Mouse (Mus musculus) brown adipose tissue, adult 24 weeks (tissue): ENCODE results near the gene Acsm1. TPM values are rescaled to one million over a fixed set of nuclear protein-coding genes. Genes with fewer than 3 reads are reported as not detected.
"Not testable (repeated sequence)": the region's sequence is repeated elsewhere in the genome, so short reads cannot be mapped to it uniquely, and the experiment has no call there.

Experiments
- H3K27ac ChIP-seq: fragments of 200-500 bp; replicated peaks from 2 replicates; pipeline ENCODE4 v1.5.1; 2012; ENCODE audit warnings: low read depth, mild to moderate bottlenecking, low read length
- H3K4me1 ChIP-seq: fragments of 200-500 bp; 2 replicates; pipeline ENCODE4 v1.6.1; 2012; ENCODE audit warnings: low read length, mixed read lengths; ENCODE audit not compliant: control insufficient read depth, insufficient read depth, insufficient read length
- H3K4me3 ChIP-seq: fragments of 200-500 bp; 2 replicates; pipeline ENCODE4 v1.5.1; 2012; ENCODE audit warnings: low read depth, mild to moderate bottlenecking, low read length, moderate library complexity; ENCODE audit not compliant: insufficient read depth
- polyA plus RNA-seq: library from polyadenylated mRNA; stranded (reverse); fragments of >200 nt; gene quantifications from 2 replicates; pipeline ENCODE4 v1.2.4, GENCODE M21; 2012; ENCODE audit not compliant: missing spikeins, insufficient read depth, insufficient read length

The Acsm1 gene
- polyA plus RNA-seq, result 0.67 TPM in 1 of 2 replicates, not detected in the other

GRCm38 (mm10) chr7:119606664-119607076, at the start of gene Acsm1:
Gene Acsm1 (plus strand): TSS chr7:119607026.
- Histone ChIP-seq H3K4me1 (no peaks in the 10 kb centered on the region), H3K4me3 (no peak within 1 kb of the TSS), H3K27ac (no peak within 1 kb of the TSS)

- Histone ChIP-seq H3K27ac (no peak overlapping the region), H3K4me1 (no peaks in the 10 kb centered on the region), H3K4me3 (no peak overlapping the region)
These were observed 46.9 kb upstream of the Acsm1 start for GRCm38 (mm10) chr7:119559789-119560451.

GRCm38 (mm10) chr7:119560452-119560835, 46.4 kb upstream of the Acsm1 start:
- Histone ChIP-seq H3K4me3 (no peak overlapping the region), H3K4me1 (no peaks in the 10 kb centered on the region), H3K27ac (no peak overlapping the region)

GRCm38 (mm10) chr7:119561441-119561840, 45.4 kb upstream of the Acsm1 start:
- H3K4me1 ChIP-seq, result no peaks in the 10 kb centered on the region
- H3K4me3 ChIP-seq, result no peak overlapping the region
- H3K27ac ChIP-seq, result no peak overlapping the region

- not testable (repeated sequence) for H3K27ac ChIP-seq, H3K4me3 ChIP-seq, H3K4me1 ChIP-seq
These were observed 44.4 kb upstream of the Acsm1 start for GRCm38 (mm10) chr7:119562476-119562875.

GRCm38 (mm10) chr7:119594530-119595107, 12.2 kb upstream of the Acsm1 start:
- H3K4me1 ChIP-seq, result no peaks in the 10 kb centered on the region
- no peak overlapping the region for H3K27ac ChIP-seq
- no peak overlapping the region for H3K4me3 ChIP-seq

- H3K27ac ChIP-seq, result no peak overlapping the region
- H3K4me3 ChIP-seq, result no peak overlapping the region
- H3K4me1 ChIP-seq, result no peaks in the 10 kb centered on the region
These were observed 11.5 kb upstream of the Acsm1 start for GRCm38 (mm10) chr7:119595306-119595705.

GRCm38 (mm10) chr7:119596536-119596935, 10.3 kb upstream of the Acsm1 start:
- Histone ChIP-seq H3K4me3 (no peak overlapping the region), H3K27ac (no peak overlapping the region), H3K4me1 (no peaks in the 10 kb centered on the region)

- Histone ChIP-seq H3K4me3 (no peak overlapping the region), H3K27ac (no peak overlapping the region), H3K4me1 (no peaks in the 10 kb centered on the region)
These were observed 5.5 kb upstream of the Acsm1 start for GRCm38 (mm10) chr7:119601195-119601953.

GRCm38 (mm10) chr7:119601954-119602317, 4.9 kb upstream of the Acsm1 start:
- no peaks in the 10 kb centered on the region for H3K4me1 ChIP-seq
- no peak overlapping the region for H3K27ac ChIP-seq
- H3K4me3 ChIP-seq, result no peak overlapping the region

GRCm38 (mm10) chr7:119604903-119605483, 1.8 kb upstream of the Acsm1 start:
- no peak overlapping the region for H3K4me3 ChIP-seq
- no peaks in the 10 kb centered on the region for H3K4me1 ChIP-seq
- H3K27ac ChIP-seq, result no peak overlapping the region

- Histone ChIP-seq H3K4me3 (no peak overlapping the region), H3K4me1 (no peaks in the 10 kb centered on the region), H3K27ac (no peak overlapping the region)
These were observed 731 bp upstream of the Acsm1 start for GRCm38 (mm10) chr7:119605926-119606663.

- Histone ChIP-seq H3K27ac (no peak overlapping the region), H3K4me1 (no peaks in the 10 kb centered on the region), H3K4me3 (no peak overlapping the region)
These were observed 1.1 kb downstream of the Acsm1 start for GRCm38 (mm10) chr7:119607796-119608515.

GRCm38 (mm10) chr7:119616531-119616930, 9.7 kb downstream of the Acsm1 start:
- Histone ChIP-seq H3K27ac (no peak overlapping the region), H3K4me3 (no peak overlapping the region), H3K4me1 (no peaks in the 10 kb centered on the region)
